Mouse (Mus musculus) forebrain, embryonic 15.5 days (tissue): ENCODE data around the gene Slc35d1. TPM values are rescaled to one million over a fixed set of nuclear protein-coding genes. Genes with fewer than 3 reads are reported as not detected.
"Not testable (repeated sequence)": the region's sequence is repeated elsewhere in the genome, so short reads cannot be mapped to it uniquely, and the experiment has no call there.

ENCODE experiments used
- ATAC-seq: fragments of 200-750 bp; cut with Nextera tagmentation; replicated peaks from 2 replicates; pipeline ENCODE4 v1.8.0; 2017; ENCODE audit warnings: mild to moderate bottlenecking, moderate TSS enrichment, moderate library complexity
- H3K27ac ChIP-seq: fragments of 300-500 bp; sonication (generic); replicated peaks from 2 replicates; pipeline ENCODE4 v1.5.1; 2015; ENCODE audit warnings: mild to moderate bottlenecking, inconsistent platforms
- H3K27me3 ChIP-seq: fragments of 300-500 bp; sonication (generic); 2 replicates; pipeline ENCODE4 v1.6.1; 2015; ENCODE audit warnings: inconsistent platforms
- H3K36me3 ChIP-seq: fragments of 300-500 bp; sonication (generic); 2 replicates; pipeline ENCODE4 v1.6.1; 2015; ENCODE audit warnings: mild to moderate bottlenecking, inconsistent platforms
- H3K4me1 ChIP-seq: fragments of 300-500 bp; sonication (generic); 2 replicates; pipeline ENCODE4 v1.6.1; 2015; ENCODE audit warnings: inconsistent platforms
- H3K4me2 ChIP-seq: fragments of 300-500 bp; sonication (generic); replicated peaks from 2 replicates; pipeline ENCODE4 v1.6.1; 2015; ENCODE audit warnings: mild to moderate bottlenecking, inconsistent platforms
- H3K4me3 ChIP-seq: fragments of 300-500 bp; sonication (generic); 2 replicates; pipeline ENCODE4 v1.5.1; 2015; ENCODE audit warnings: mild to moderate bottlenecking, inconsistent platforms
- H3K9ac ChIP-seq: fragments of 300-500 bp; sonication (generic); replicated peaks from 2 replicates; pipeline ENCODE4 v1.6.1; 2015; ENCODE audit warnings: mild to moderate bottlenecking, inconsistent platforms
- H3K9me3 ChIP-seq: fragments of 300-500 bp; sonication (generic); 2 replicates; pipeline ENCODE4 v1.6.1; 2016; ENCODE audit warnings: inconsistent platforms
- WGBS: fragments of 180-500 bp; shearing (Covaris S2); methylation state at CpG from one replicate; pipeline ENCODE4 v1.1.7; 2015; ENCODE audit warnings: mixed read lengths; 5-methylcytosine and 5-hydroxymethylcytosine counted together
- polyA plus RNA-seq: library from polyadenylated mRNA; unstranded; fragments of >200 nt; fragmentation: Nextera tagmentation; extraction: Ambion mirVana; gene quantifications from 2 replicates; pipeline ENCODE4 v1.2.1, GENCODE M21; 2015

The Slc35d1 gene
- polyA plus RNA-seq, 1 experiment from 2014 or later: 5.0 TPM

DNA sequence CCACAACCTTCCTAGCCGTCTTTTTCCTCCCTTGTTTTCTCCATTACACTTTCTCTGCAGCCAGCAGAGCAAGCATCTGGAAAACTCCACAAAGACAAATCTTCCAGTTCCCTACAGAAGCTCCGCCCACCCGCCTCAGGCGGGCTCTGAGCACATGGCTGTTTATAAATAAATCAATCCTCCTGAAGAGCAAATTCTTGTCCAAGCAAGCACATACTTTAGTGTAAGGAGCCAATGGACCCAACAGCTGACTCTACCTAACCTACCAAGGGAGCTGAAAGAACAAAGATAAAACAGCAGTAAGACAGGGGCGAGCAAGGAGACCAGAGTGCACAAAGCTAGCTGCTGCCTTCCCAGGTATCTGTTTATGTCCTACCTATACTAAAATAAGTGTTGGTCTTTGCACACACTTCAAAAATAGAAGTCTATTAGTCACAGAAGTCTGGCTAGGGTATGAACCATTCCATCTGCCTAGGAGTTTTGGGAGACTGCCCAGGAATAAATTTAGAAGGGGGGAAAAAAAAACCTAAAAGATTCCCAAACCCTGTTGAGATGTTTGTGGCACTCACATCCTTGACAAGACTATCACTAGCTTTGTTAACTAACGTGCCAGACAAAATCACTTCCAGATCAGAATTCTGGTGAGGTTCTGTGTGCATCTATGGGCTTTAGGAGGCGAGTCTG is 36.2 kb downstream of the Slc35d1 start:
- H3K27ac ChIP-seq: no peak overlapping the region
- peaks cover 6% of the 10 kb centered on the region; the same call in 1 of the 2 replicates for H3K36me3 ChIP-seq
- WGBS: 82% methylated on average over 7 of the region's 7 CpGs
- no peaks in the 10 kb centered on the region for H3K27me3 ChIP-seq
- no peak overlapping the region for H3K4me3 ChIP-seq
- no peak overlapping the region for H3K4me2 ChIP-seq
- no peak overlapping the region for H3K9ac ChIP-seq
- no peaks in the 10 kb centered on the region for H3K9me3 ChIP-seq
- peaks cover 23% of the 10 kb centered on the region for H3K4me1 ChIP-seq
- ATAC-seq: no peak

DNA sequence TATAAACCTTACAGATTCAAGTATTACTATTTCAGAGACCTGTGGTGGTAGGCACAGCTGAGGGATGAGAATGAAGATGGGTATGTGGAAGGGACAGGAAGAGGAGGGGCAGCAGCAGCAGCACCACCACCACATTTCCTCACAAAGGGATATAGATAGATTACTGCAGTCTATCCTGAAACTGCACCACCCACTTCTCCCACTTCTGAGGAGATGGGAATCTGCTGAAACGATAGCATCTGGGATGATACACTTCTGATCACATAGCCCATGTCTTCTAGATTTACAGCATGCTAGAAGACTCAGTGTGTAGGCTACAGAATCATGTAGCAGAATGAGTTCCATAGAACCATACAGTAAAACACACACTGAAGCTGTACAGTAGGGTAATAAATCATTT is 37.3 kb downstream of the Slc35d1 start:
- no peaks in the 10 kb centered on the region for H3K27me3 ChIP-seq
- no peak overlapping the region for H3K4me3 ChIP-seq
- 98% methylated on average over 1 of the region's 1 CpGs for WGBS
- H3K9ac ChIP-seq: no peak overlapping the region
- ATAC-seq: no peak
- no peak overlapping the region for H3K27ac ChIP-seq
- no peaks in the 10 kb centered on the region for H3K9me3 ChIP-seq
- peaks cover 4% of the 10 kb centered on the region; the same call in 1 of the 2 replicates for H3K36me3 ChIP-seq
- H3K4me1 ChIP-seq: peaks cover 23% of the 10 kb centered on the region
- no peak overlapping the region for H3K4me2 ChIP-seq

DNA sequence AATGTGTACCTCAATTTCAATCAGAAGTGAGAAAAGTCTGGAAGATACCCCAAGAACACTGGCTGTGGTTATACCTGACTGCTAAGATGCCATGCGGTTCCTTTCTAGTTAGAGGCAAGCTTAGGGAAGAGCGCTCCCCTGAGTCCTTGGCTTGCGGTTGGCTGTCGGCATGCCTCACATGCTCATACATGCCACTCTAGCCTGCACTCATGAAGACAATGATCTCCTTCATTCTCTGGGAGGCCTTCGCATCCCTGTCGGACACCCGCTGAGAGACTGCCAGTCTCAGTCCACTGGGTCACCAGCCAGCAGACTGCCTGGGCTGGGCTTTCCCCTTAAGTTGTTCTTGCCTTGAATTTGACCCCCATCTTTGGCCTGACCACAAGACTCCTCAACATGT is 41.0 kb downstream of the Slc35d1 start:
- Histone ChIP-seq H3K9ac (no peak overlapping the region), H3K4me1 (peaks cover 7% of the 10 kb centered on the region), H3K4me3 (no peak overlapping the region), H3K4me2 (no peak overlapping the region), H3K36me3 (peaks cover 10% of the 10 kb centered on the region; the same call in 1 of the 2 replicates), H3K9me3 (no peaks in the 10 kb centered on the region), H3K27me3 (no peaks in the 10 kb centered on the region), H3K27ac (no peak overlapping the region)
- no peak for ATAC-seq
- 89% methylated on average over 7 of the region's 7 CpGs for WGBS

DNA sequence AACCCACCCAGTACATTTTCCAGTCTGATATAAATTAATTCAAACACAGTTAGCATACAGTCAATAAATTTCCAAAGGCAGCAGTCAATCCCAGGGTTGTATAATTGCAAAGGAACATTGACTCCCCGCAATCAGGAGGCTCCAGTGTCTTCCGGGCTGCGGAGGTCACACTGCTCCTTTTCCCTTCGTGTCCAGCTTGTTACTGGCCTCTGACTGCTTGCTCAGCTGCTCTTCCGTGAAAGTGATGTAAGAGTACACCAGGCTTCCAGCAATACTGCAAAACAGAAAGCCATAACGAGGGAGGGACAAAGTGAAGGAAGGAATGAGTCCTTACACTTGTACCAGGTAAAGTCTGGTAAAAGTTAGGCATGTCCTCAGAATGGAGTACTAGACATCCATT is 41.5 kb downstream of the Slc35d1 start:
- Histone ChIP-seq H3K9ac (no peak overlapping the region), H3K4me1 (peaks cover 2% of the 10 kb centered on the region), H3K27ac (no peak overlapping the region), H3K9me3 (no peaks in the 10 kb centered on the region), H3K36me3 (peaks cover 10% of the 10 kb centered on the region; the same call in 1 of the 2 replicates), H3K4me2 (no peak overlapping the region), H3K4me3 (no peak overlapping the region), H3K27me3 (no peaks in the 10 kb centered on the region)
- ATAC-seq: no peak
- WGBS: 79% methylated on average over 6 of the region's 6 CpGs

DNA sequence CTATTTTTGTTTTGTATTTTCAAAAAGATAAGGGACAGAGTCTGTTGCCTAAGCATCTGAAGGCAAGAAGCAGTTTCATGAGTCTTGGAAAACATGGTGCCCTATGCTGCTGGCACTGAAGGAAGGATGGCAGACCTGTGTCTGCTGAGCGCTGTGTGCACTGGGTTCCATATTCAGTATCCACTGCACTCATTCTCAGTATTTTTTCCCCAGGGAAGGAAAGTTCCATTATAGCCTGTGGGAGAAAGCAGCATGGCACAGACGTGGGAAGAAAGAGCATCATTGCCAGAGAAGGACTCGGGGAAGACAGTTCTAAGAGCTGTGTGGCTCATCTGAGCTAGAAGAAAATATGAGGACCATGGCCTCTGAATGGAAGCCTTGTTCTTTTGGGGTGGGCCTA is 43.7 kb downstream of the Slc35d1 start:
- H3K27me3 ChIP-seq: no peaks in the 10 kb centered on the region
- H3K4me1 ChIP-seq: no peaks in the 10 kb centered on the region
- no peak overlapping the region for H3K4me3 ChIP-seq
- H3K9ac ChIP-seq: no peak overlapping the region
- H3K9me3 ChIP-seq: no peaks in the 10 kb centered on the region
- no peak overlapping the region for H3K27ac ChIP-seq
- peaks cover 7% of the 10 kb centered on the region; the same call in 1 of the 2 replicates for H3K36me3 ChIP-seq
- no peak overlapping the region for H3K4me2 ChIP-seq
- ATAC-seq: no peak
- WGBS: 90% methylated on average over 3 of the region's 3 CpGs

DNA sequence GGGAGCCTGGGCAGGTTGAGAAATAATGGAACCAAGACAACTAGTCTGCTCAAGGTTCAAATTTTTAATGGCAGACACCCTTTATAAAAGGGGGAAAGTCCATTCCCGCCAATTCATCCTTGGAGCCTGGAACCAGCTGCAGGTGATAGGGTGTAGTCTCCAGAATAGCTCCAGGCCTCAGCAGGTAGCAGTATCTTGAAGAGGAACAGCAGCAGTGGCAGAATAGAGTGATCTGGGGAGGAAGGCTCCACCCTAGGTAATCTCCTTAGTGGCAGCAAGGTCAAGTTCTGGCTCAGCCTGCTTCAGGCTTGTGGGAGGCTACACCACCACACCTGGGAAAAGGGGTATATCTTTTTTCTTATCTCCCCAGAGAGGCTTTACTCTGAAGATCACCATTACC is 48.8 kb downstream of the Slc35d1 start:
- H3K27ac ChIP-seq, H3K4me1 ChIP-seq, H3K4me2 ChIP-seq, H3K9ac ChIP-seq, H3K27me3 ChIP-seq, H3K9me3 ChIP-seq, ATAC-seq, H3K4me3 ChIP-seq: not testable (repeated sequence)
- peaks cover 21% of the 10 kb centered on the region for H3K36me3 ChIP-seq
- 81% methylated on average over 1 of the region's 1 CpGs for WGBS

DNA sequence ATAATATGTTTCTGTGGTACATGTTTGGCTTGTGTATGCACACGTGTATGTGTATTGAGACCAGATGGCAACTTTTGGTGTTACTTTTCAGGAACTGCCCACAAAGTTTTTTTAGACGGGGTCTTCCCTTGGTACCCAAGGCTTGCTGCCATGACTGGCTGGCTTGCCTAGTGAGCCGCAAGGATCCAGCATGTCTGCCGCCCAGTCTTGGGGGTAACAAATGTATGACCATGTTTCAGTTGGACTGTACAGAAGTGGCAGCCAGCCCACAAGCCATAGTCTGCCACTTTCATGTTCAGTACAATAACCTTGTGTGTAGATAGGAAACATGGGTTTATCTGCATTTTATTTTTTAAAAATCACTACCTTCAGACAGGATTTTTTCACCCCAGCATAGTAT is 56.2 kb downstream of the Slc35d1 start:
- H3K9ac ChIP-seq: no peak overlapping the region
- no peaks in the 10 kb centered on the region for H3K27me3 ChIP-seq
- WGBS: 96% methylated on average over 4 of the region's 4 CpGs
- no peak for ATAC-seq
- no peak overlapping the region for H3K4me3 ChIP-seq
- H3K4me2 ChIP-seq: no peak overlapping the region
- H3K9me3 ChIP-seq: no peaks in the 10 kb centered on the region
- H3K4me1 ChIP-seq: no peaks in the 10 kb centered on the region
- H3K27ac ChIP-seq: no peak overlapping the region
- H3K36me3 ChIP-seq: peaks cover 49% of the 10 kb centered on the region

DNA sequence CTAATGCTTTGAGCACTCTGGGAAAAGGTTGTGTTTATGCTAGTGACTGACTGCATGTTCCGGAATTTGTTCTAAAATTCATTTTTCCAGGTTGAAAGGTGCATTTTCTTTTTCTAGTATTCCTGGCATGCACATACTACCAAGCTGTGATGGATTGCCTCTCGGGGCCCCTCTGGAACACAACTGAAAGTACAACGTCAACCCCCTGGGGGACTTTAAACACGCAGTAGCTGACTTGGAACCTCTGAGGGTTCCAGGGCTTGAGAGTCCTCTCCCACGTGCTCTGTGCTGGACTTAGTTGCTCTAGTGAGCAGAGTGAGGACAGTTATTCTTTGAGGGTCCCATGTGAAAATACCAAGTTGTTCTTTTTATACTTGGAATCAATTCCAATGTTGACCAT is 63.0 kb downstream of the Slc35d1 start:
- Histone ChIP-seq H3K4me1 (no peaks in the 10 kb centered on the region), H3K4me2 (no peak overlapping the region), H3K9me3 (no peaks in the 10 kb centered on the region), H3K36me3 (peaks cover 48% of the 10 kb centered on the region), H3K4me3 (no peak overlapping the region), H3K9ac (no peak overlapping the region), H3K27ac (no peak overlapping the region), H3K27me3 (no peaks in the 10 kb centered on the region)
- 90% methylated on average over 5 of the region's 5 CpGs for WGBS
- ATAC-seq: no peak

DNA sequence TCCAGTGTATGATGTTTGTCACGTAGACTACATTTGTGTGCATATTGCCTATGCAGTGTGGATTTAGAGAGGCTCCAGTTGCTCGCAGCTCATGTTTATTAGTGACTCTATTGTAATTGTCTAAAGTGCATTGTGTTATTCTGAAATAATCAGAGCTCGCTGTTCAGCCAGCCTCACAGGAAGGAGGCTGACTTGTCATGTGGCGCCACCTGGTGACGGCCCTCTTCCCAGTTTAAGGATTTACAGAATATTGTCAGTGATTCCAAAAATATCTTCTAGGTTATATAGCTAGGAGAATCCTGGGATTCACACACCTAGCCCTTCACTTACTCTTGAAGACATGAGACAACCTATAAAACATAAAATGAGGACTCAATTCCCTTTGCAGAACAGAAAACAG is 68.6 kb downstream of the Slc35d1 start:
- Histone ChIP-seq H3K4me2 (no peak overlapping the region), H3K9ac (no peak overlapping the region), H3K27ac (no peak overlapping the region), H3K9me3 (no peaks in the 10 kb centered on the region), H3K4me1 (no peaks in the 10 kb centered on the region), H3K4me3 (no peak overlapping the region), H3K36me3 (peaks cover 49% of the 10 kb centered on the region), H3K27me3 (no peaks in the 10 kb centered on the region)
- ATAC-seq: 0 out of 2 replicates have a peak, but pooled peaks have one; percentile 13
- 30% methylated on average over 5 of the region's 5 CpGs for WGBS

DNA sequence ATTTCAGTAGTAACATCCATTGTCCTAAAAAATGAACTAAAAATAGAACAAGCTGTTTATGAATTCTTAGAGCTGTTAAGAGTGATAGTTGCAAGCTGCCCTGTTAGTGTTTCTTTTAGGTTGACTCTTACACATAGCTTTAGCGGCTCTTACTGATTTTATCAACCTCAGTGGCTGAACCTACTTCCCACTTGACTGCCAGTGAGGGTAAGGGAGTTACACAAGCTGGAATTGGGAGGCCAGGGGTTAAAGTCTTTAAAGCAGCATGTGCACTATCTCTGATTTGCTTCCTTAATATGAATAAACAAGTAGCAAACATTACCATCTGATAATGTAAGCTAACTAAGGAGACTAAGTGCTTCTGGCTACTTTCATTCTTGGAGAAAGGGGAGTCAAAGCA is 78.0 kb downstream of the Slc35d1 start:
- Histone ChIP-seq H3K4me2 (no peak overlapping the region), H3K9me3 (no peaks in the 10 kb centered on the region), H3K4me1 (no peaks in the 10 kb centered on the region), H3K36me3 (peaks cover 25% of the 10 kb centered on the region), H3K27me3 (no peaks in the 10 kb centered on the region), H3K9ac (no peak overlapping the region), H3K4me3 (no peak overlapping the region), H3K27ac (no peak overlapping the region)
- WGBS: 90% methylated on average over 1 of the region's 1 CpGs
- ATAC-seq: no peak

DNA sequence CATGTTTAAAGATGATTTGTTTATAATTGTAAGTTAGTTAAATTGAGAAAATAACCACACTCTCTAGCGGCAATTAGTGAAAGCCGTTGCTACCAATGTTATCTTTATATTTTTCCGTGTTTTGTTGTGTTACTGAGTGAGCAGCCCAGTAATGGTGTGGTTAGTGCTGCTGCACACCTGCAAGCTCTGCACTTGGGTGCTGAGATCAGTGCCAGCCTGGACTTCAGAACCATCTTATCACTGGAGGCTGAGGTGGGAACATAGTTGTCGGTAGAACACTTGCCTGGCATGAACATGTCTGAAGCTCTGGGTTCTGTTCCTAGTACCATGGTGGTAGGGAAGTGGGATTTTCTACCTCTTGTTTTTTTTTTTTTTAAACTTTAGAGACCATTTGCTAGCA is 88.4 kb downstream of the Slc35d1 start:
- Histone ChIP-seq H3K4me3 (no peak overlapping the region), H3K4me1 (0 out of 2 replicates have a peak, but pooled peaks cover 3% of the 10 kb centered on the region)

DNA sequence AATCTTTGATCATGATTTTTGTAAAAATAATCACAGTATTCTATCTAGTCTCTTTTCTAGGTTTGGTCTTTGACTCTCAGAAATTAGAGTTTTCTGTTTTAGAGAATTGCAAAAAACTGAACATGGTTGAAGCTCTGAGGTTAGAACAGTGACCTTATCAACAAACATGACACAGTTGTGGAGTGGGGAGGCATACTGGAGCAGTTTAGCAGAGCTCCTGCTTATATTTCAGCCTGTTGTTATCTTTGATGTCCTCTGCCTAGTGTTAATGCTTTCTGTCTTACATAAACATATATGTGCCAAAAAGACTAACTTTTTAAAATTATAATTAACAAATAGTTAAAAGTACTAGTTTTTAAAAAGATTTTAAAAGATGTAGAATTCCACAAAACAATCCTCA is 91.4 kb downstream of the Slc35d1 start:
- Histone ChIP-seq H3K27ac (no peak overlapping the region), H3K36me3 (no peaks in the 10 kb centered on the region), H3K9me3 (no peaks in the 10 kb centered on the region), H3K4me3 (no peak overlapping the region), H3K4me2 (no peak overlapping the region), H3K4me1 (peaks cover 24% of the 10 kb centered on the region), H3K27me3 (no peaks in the 10 kb centered on the region), H3K9ac (no peak overlapping the region)
- no peak for ATAC-seq

More for the DNA sequence above, 88.4 kb downstream of the Slc35d1 start:
- Histone ChIP-seq H3K27ac (no peak overlapping the region), H3K36me3 (peaks cover 6% of the 10 kb centered on the region), H3K9me3 (no peaks in the 10 kb centered on the region), H3K27me3 (no peaks in the 10 kb centered on the region), H3K4me2 (no peak overlapping the region), H3K9ac (no peak overlapping the region)
- 92% methylated on average over 4 of the region's 4 CpGs for WGBS
- ATAC-seq: no peak

DNA sequence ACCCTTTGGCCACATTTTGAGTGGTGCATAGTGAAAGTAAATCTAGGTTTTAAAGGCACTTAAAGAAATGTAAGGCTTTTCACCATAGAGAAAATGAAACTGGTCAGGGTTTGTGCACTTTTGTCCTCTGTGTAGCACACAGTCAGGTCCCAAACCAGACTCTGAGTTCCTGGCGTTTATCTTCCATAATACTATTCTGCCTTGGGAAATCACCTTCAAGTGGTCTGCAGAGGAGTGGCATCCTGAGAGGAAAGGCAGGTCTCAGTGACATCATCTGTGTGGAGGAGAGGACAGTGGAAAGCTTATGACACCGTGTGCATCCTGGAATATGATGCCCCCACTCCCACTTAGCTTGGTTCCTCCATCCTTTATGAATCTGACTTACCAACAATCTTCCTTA is 91.9 kb downstream of the Slc35d1 start:
- H3K4me2 ChIP-seq: no peak overlapping the region
- H3K4me1 ChIP-seq: peaks cover 25% of the 10 kb centered on the region
- ATAC-seq: no peak
- H3K9me3 ChIP-seq: no peaks in the 10 kb centered on the region
- no peaks in the 10 kb centered on the region for H3K36me3 ChIP-seq
- 76% methylated on average over 2 of the region's 2 CpGs for WGBS
- H3K27me3 ChIP-seq: no peaks in the 10 kb centered on the region
- H3K9ac ChIP-seq: no peak overlapping the region
- H3K27ac ChIP-seq: no peak overlapping the region
- no peak overlapping the region for H3K4me3 ChIP-seq
